Comparison of ENCODE assay signal across 22 mouse cellular contexts in genomic region chr6:139957531-139958241, GRCm38 (mm10).
DNase-seq lines count a peak whose midpoint lies in the region; ATAC-seq and TF ChIP-seq lines count a peak whose summit lies in the region.
"Had no signal": no experiment of that assay in that cellular context is flagged by ENCODE, and none has a peak within 500 bp of the region (broad histone marks: within the 10 kb centered on the region; RNA-seq: fewer than 3 reads in every experiment).

No protein-coding gene starts in this region.

- no peak for TF ChIP-seq CTCF in lung, postnatal 0 days (IDR thresholded peaks at IDR 0.05)

- no peaks in the 10 kb centered on the region for H3K36me3 ChIP-seq in kidney, embryonic 15.5 days
- H3K36me3 ChIP-seq in lung, postnatal 0 days (ENCODE audit: insufficient read depth, low read length), result no peaks in the 10 kb centered on the region
- H3K36me3 ChIP-seq: embryonic facial prominence, embryonic 12.5 days; heart, embryonic 15.5 days; hindbrain, embryonic 10.5 days; limb, embryonic 10.5 days; midbrain, embryonic 13.5 days; neural tube, embryonic 15.5 days had no signal

- 59% methylated on average over 7 of the region's 7 CpGs for WGBS in kidney, embryonic 15.5 days
- 55% methylated on average over 7 of the region's 7 CpGs for WGBS in lung, postnatal 0 days

- TF ChIP-seq EP300 in lung, postnatal 0 days (IDR thresholded peaks at IDR 0.05), result no peak

- ATAC-seq in kidney, embryonic 15.5 days (replicated peaks; ENCODE audit: low FRiP score), result no peak
- no peak for ATAC-seq in lung, postnatal 0 days
- ATAC-seq: inflammation-experienced regulatory T-cells, adult 6 months; midbrain, embryonic 13.5 days had no signal

- H3K9me3 ChIP-seq in kidney, embryonic 15.5 days (replicated peaks), result no peaks in the 10 kb centered on the region
- H3K9me3 ChIP-seq in lung, postnatal 0 days (ENCODE audit: low read length), result no peaks in the 10 kb centered on the region
- H3K9me3 ChIP-seq: embryonic facial prominence, embryonic 12.5 days; heart, embryonic 15.5 days; hindbrain, embryonic 10.5 days; limb, embryonic 10.5 days; midbrain, embryonic 13.5 days; neural tube, embryonic 15.5 days had no signal

- H3K4me1 ChIP-seq in kidney, embryonic 15.5 days, result no peaks in the 10 kb centered on the region
- no peaks in the 10 kb centered on the region for H3K4me1 ChIP-seq in lung, postnatal 0 days (ENCODE audit: insufficient read depth, low read depth, low read length)
- H3K4me1 ChIP-seq: embryonic facial prominence, embryonic 12.5 days; hindbrain, embryonic 10.5 days; limb, embryonic 10.5 days; midbrain, embryonic 13.5 days; neural tube, embryonic 15.5 days had no signal

- peak; percentile 5 to 10 for DNase-seq in cerebellum, postnatal 14 days
- no peak for DNase-seq in cerebellum, postnatal 25 days
- DNase-seq in kidney, postnatal 36 days, result peak; percentile 16 to 47
- DNase-seq in lung, postnatal 0 days (ENCODE audit: low spot score), result peak; percentile 40
- DNase-seq in lung, postnatal 4 days, result no peak
- DNase-seq in adrenal gland, postnatal 10 days, result peak; percentile 37
- no peak for DNase-seq in spleen, postnatal 4 days (ENCODE audit: low spot score in 2 of 2)
- DNase-seq: cerebellum, adult 11 months; gastrocnemius, postnatal 10 days; retina, postnatal 1 day; thymus, postnatal 14 days had no signal

- no peak overlapping the region for H3K27ac ChIP-seq in kidney, embryonic 15.5 days
- no peak overlapping the region for H3K27ac ChIP-seq in lung, postnatal 0 days (ENCODE audit: low read length)
- H3K27ac ChIP-seq: embryonic facial prominence, embryonic 12.5 days; heart, embryonic 15.5 days; hindbrain, embryonic 10.5 days; limb, embryonic 10.5 days; liver, embryonic 14.5 days; midbrain, embryonic 13.5 days; neural tube, embryonic 15.5 days; stomach, postnatal 0 days had no signal

- H3K4me2 ChIP-seq in kidney, embryonic 15.5 days, result no peak overlapping the region
- no peak overlapping the region for H3K4me2 ChIP-seq in lung, postnatal 0 days (replicated peaks; ENCODE audit: low read depth, low read length)
- H3K4me2 ChIP-seq: embryonic facial prominence, embryonic 12.5 days; heart, embryonic 15.5 days; midbrain, embryonic 13.5 days; neural tube, embryonic 15.5 days had no signal

- no peaks in the 10 kb centered on the region for H3K27me3 ChIP-seq in kidney, embryonic 15.5 days
- no peaks in the 10 kb centered on the region for H3K27me3 ChIP-seq in lung, postnatal 0 days (replicated peaks; ENCODE audit: insufficient read depth, low read length)
- H3K27me3 ChIP-seq: embryonic facial prominence, embryonic 12.5 days; heart, embryonic 15.5 days; midbrain, embryonic 13.5 days; neural tube, embryonic 15.5 days had no signal

- H3K4me3 ChIP-seq in kidney, embryonic 15.5 days (replicated peaks), result no peak overlapping the region
- H3K4me3 ChIP-seq in lung, postnatal 0 days (ENCODE audit: low read depth, low read length), result no peak overlapping the region
- H3K4me3 ChIP-seq: embryonic facial prominence, embryonic 12.5 days; heart, embryonic 15.5 days; hindbrain, embryonic 10.5 days; limb, embryonic 10.5 days; midbrain, embryonic 13.5 days; myocyte; neural tube, embryonic 15.5 days had no signal

- no peak overlapping the region for H3K9ac ChIP-seq in kidney, embryonic 15.5 days
- H3K9ac ChIP-seq in lung, postnatal 0 days (replicated peaks; ENCODE audit: low read depth), result no peak overlapping the region
- H3K9ac ChIP-seq: embryonic facial prominence, embryonic 12.5 days; heart, embryonic 15.5 days; liver, embryonic 14.5 days; midbrain, embryonic 13.5 days; neural tube, embryonic 15.5 days had no signal

Comparison
In these comparisons a context has a peak if more than half of its experiments do, and no peak if none do; other contexts are left out.
1. DNase-seq: peak in cerebellum, postnatal 14 days (2 of 2), kidney, postnatal 36 days (2 of 2), lung, postnatal 0 days (single experiment) and adrenal gland, postnatal 10 days (single experiment); none in cerebellum, postnatal 25 days (0 of 2), lung, postnatal 4 days (0 of 2) and spleen, postnatal 4 days (0 of 2).